Mouse (Mus musculus) splenic B cell, adult 2 months (primary cell): ENCODE measurements around the gene Cdkl1.

Experiments
- DNase-seq: peaks from one replicate; pipeline ENCODE4 v3.0.0-alpha.2; 2011; ENCODE audit warnings: low read depth, low spot score
- H3K27me3 ChIP-seq: 2 replicates; pipeline ENCODE4 v1.6.1; 2012; ENCODE audit warnings: mild to moderate bottlenecking, low read length, moderate library complexity, mixed read lengths; ENCODE audit not compliant: control insufficient read depth, poor library complexity, insufficient read depth, severe bottlenecking
- H3K36me3 ChIP-seq: 2 replicates; pipeline ENCODE4 v1.6.1; 2012; ENCODE audit warnings: mild to moderate bottlenecking, low read length, moderate library complexity, mixed read lengths; ENCODE audit not compliant: control insufficient read depth, poor library complexity, insufficient read depth, severe bottlenecking

The Cdkl1 gene

DNA sequence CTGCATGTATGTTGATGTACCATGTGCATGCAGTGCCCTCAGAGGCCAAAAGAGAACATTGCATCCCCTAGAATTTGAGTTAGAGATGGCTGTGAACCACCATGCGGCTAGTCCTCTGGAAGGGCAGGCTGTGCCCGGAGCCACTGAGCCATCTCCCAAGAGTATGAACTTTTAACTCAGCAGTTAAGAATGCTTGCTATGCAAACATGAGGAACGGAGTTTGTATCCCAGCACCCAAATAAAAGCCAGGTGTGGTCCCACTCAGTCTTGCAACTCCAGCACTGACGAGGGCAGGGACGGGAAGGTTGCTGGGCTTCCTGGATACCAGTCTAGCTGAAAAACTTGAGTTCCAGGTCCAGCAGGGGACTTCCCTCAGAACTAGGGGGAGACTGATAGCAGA lies 49.1 kb downstream of the Cdkl1 start:
- no peaks in the 10 kb centered on the region for H3K36me3 ChIP-seq
- no peaks in the 10 kb centered on the region for H3K27me3 ChIP-seq
- no peak for DNase-seq

- peak; percentile 6 for DNase-seq
- H3K27me3 ChIP-seq: no peaks in the 10 kb centered on the region
- no peaks in the 10 kb centered on the region for H3K36me3 ChIP-seq
Measured at GRCm38 (mm10) chr12:69733923-69734322, 57.1 kb downstream of the Cdkl1 start.

DNA sequence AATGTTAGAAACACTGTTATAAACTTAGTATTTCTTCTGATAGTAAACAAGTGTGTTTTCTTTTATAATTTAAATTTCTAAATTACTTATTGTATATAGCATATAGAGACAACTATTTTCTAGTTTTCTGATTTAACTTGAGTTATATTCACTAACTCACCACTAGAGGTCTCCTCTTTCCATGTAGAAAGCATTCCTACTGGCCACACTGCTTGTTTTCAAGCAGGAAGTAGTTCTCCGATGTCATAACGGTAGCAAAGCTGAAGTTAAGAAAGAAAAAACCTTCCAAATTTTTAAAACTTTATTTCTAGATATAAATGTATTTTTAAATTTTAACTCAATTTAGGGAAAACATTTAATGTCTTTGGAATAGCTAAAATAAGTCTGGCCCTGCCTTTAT lies 57.5 kb downstream of the Cdkl1 start:
- DNase-seq: peak; percentile 71
- no peaks in the 10 kb centered on the region for H3K36me3 ChIP-seq
- no peaks in the 10 kb centered on the region for H3K27me3 ChIP-seq

DNA sequence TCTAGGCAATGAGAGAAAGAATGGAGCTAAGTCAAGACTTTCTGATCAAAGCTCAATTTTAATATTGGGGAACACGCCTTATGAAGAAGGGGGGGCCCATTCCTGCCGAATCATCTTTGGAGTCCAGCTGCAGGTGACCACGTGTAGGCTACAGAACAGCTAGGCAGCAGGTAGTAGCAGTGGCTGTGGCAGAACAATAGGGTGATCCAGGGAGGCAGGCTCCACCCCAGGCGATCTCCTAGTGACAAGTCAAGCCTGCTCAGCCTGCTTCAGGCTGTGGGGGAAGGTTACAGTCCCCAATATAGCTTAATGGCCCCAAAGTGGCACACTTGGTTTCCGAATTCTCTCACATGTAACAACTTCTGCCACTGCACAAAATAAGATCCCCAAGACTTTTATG lies 58.8 kb downstream of the Cdkl1 start:
- Histone ChIP-seq H3K27me3 (no peaks in the 10 kb centered on the region), H3K36me3 (no peaks in the 10 kb centered on the region)
- no peak for DNase-seq

DNA sequence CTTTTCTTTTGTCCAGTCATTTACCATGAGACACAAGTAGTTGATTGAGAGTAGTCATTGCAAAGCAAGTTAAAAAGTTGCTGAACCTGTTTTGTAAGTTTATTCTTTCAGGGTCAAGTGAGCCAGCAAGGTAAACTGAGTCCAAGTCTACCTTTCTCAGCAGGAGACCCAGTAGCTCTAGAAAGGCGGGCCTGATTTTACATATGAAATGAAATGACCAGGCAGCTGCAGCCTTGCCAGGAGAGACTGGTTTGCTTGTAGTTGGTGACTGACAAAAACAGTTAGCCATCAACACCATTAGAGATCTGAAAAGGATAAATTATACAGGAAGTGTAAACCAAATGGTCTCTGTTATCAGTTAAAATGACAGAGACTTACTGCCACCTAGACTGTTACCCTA lies 60.8 kb downstream of the Cdkl1 start:
- Histone ChIP-seq H3K36me3 (no peaks in the 10 kb centered on the region), H3K27me3 (no peaks in the 10 kb centered on the region)
- DNase-seq: no peak

DNA sequence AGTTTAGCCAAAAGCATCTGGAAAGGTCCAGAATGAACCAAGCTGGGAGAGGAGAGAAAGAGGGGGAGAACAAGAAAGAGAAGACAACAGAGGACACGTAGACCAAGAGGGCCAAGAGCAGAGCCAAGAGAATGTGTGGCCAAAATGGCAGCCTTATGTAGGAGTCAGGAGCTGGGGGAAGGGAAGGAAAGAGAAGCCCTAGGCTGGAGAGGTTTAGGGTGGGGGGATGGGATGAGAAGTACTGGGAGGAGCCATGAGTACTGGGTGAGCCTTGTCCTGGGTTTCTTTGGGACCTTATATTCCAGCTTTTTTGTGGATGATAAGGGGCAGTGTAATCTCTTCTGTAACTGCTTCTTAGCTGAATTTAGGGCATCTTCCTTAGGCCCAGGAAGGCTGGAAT lies 61.8 kb downstream of the Cdkl1 start:
- DNase-seq: no peak
- Histone ChIP-seq H3K36me3 (no peaks in the 10 kb centered on the region), H3K27me3 (no peaks in the 10 kb centered on the region)

- H3K27me3 ChIP-seq: no peaks in the 10 kb centered on the region
- no peaks in the 10 kb centered on the region for H3K36me3 ChIP-seq
Measured at GRCm38 (mm10) chr12:69724711-69725460, 66.2 kb downstream of the Cdkl1 start, which contains the start of the genes L2hgdh and Atp5s. L2hgdh (minus strand) TSS chr12:69724873. Atp5s (plus strand) TSS chr12:69724950.

DNA sequence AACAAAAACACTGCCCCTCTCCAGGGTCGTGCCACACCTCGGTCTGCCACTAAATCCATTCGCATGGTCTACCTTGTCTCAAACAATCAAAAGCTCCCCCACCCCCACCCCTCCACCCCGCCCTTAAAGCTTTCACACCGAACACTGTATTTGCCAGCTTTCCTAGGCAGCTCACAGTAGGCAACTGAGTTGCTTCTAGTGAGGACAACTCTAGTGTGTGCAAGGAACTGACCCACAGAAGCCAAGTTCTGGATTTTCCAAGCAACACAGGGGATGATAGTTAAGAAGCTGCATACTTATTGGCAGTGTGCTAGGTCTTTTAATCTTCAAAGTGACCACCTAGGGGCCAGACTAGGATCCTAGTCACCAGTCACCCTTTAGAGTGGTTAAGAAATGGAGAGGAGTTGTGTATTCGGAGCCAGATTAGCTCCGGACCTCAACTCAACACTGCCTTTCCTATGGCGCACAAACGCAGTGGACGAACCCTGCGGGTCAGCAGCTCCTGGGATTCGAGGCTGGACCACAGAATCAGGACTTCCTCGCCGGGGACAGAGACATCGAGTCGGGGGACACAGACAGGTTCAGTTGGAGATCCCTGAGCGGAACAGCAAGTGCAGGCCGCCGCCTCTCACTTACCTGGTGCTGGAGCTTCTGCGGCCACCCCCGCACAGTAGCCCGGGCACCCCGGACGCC lies 66.9 kb downstream of the Cdkl1 start:
- DNase-seq: no peak
- 0 out of 2 replicates have a peak, but pooled peaks cover 2% of the 10 kb centered on the region for H3K36me3 ChIP-seq
- H3K27me3 ChIP-seq: no peaks in the 10 kb centered on the region

More at GRCm38 (mm10) chr12:69724711-69725460, 66.2 kb downstream of the Cdkl1 start, which contains the start of the genes L2hgdh and Atp5s:
- peak; percentile 96 for DNase-seq

- no peaks in the 10 kb centered on the region for H3K27me3 ChIP-seq
- 0 out of 2 replicates have a peak, but pooled peaks cover 2% of the 10 kb centered on the region for H3K36me3 ChIP-seq
Measured at GRCm38 (mm10) chr12:69723376-69723775, 67.7 kb downstream of the Cdkl1 start.

GRCm38 (mm10) chr12:69722857-69723256 lies 68.2 kb downstream of the Cdkl1 start:
- no peaks in the 10 kb centered on the region for H3K27me3 ChIP-seq

More at GRCm38 (mm10) chr12:69723376-69723775, 67.7 kb downstream of the Cdkl1 start:
- no peak for DNase-seq

GRCm38 (mm10) chr12:69713628-69714027 lies 77.4 kb downstream of the Cdkl1 start:
- H3K27me3 ChIP-seq: no peaks in the 10 kb centered on the region
- H3K36me3 ChIP-seq: no peaks in the 10 kb centered on the region
- DNase-seq: no peak

More at GRCm38 (mm10) chr12:69722857-69723256, 68.2 kb downstream of the Cdkl1 start:
- DNase-seq: no peak
- 0 out of 2 replicates have a peak, but pooled peaks cover 2% of the 10 kb centered on the region for H3K36me3 ChIP-seq

DNA sequence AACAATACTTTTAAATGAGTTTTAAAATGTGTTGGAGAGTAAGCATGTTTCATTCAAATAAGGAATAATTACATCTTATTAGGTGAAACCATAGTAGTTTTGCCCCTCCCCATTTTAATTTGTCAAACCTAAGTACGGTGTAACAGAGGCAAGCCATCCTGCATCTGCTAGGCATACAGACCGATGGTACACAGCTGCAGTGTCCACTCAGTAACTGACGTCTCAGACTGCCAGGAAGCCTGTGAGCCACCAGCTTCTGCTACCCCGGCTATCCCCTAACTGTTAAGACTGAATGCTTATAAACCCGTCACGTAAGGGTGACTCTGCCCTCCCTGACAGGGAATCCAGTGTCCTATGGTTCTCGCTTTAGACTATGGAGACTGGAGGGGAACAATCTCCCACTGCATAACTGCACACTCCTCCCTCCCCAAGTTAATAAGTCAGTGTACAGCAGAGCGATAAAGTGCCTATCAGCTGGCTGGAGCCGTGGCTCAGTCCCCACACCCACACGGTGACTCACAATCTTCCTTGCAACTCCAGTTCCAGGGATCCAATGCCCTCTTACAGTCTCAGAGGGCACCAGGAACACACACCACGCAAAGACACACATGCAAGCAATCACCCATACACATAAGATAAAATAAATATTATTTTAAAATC lies 86.1 kb downstream of the Cdkl1 start:
- Histone ChIP-seq H3K36me3 (no peaks in the 10 kb centered on the region), H3K27me3 (no peaks in the 10 kb centered on the region)
- DNase-seq: no peak

DNA sequence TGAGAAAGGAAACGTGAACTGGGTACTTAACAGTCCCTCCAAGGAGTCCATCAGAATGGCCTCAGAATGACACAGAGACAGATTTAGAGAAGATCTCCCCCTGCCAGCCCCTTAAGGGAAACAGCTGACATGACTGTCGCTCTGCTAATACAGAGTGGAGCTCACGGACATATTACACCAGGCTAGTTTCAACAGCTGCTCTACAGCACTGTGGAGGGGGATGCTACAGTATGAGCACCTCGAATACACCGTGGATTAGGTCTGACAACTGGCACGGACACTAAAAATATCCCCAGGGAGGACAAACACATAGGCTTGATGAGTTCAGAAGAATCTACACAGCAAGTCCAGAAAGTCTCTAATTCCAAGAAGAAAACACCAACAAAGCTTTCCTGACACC lies 92.7 kb downstream of the Cdkl1 start:
- H3K27me3 ChIP-seq: no peaks in the 10 kb centered on the region
- DNase-seq: no peak
- no peaks in the 10 kb centered on the region for H3K36me3 ChIP-seq
